Mouse (Mus musculus) neural tube, embryonic 15.5 days (tissue): ENCODE results near the gene Tlx2. TPM values are rescaled to one million over a fixed set of nuclear protein-coding genes. Genes with fewer than 3 reads are reported as not detected.

Source experiments
- ATAC-seq: fragments of 200-750 bp; cut with Nextera tagmentation; 2 replicates; pipeline ENCODE4 v1.8.0; 2017; ENCODE audit warnings: mild to moderate bottlenecking, moderate TSS enrichment, moderate library complexity; ENCODE audit not compliant: low FRiP score
- H3K27ac ChIP-seq: fragments of 300-500 bp; sonication (generic); replicated peaks from 2 replicates; pipeline ENCODE4 v1.5.1; 2015; ENCODE audit warnings: mild to moderate bottlenecking, inconsistent platforms
- H3K27me3 ChIP-seq: fragments of 300-500 bp; sonication (generic); replicated peaks from 2 replicates; pipeline ENCODE4 v1.6.1; 2015; ENCODE audit warnings: inconsistent platforms
- H3K36me3 ChIP-seq: fragments of 300-500 bp; sonication (generic); 2 replicates; pipeline ENCODE4 v1.6.1; 2015; ENCODE audit warnings: inconsistent platforms
- H3K4me1 ChIP-seq: fragments of 300-500 bp; sonication (generic); 2 replicates; pipeline ENCODE4 v1.6.1; 2015; ENCODE audit warnings: inconsistent platforms
- H3K4me2 ChIP-seq: fragments of 300-500 bp; sonication (generic); 2 replicates; pipeline ENCODE4 v1.6.1; 2015; ENCODE audit warnings: inconsistent platforms, mild to moderate bottlenecking, moderate library complexity
- H3K4me3 ChIP-seq: fragments of 300-500 bp; sonication (generic); replicated peaks from 2 replicates; pipeline ENCODE4 v1.5.1; 2015; ENCODE audit warnings: mild to moderate bottlenecking, inconsistent platforms
- H3K9ac ChIP-seq: fragments of 300-500 bp; sonication (generic); replicated peaks from 2 replicates; pipeline ENCODE4 v1.6.1; 2015; ENCODE audit warnings: mild to moderate bottlenecking, inconsistent platforms
- H3K9me3 ChIP-seq: fragments of 300-500 bp; sonication (generic); replicated peaks from 2 replicates; pipeline ENCODE4 v1.6.1; 2016; ENCODE audit warnings: inconsistent platforms
- WGBS: fragments of 180-500 bp; shearing (Covaris S2); methylation state at CpG from one replicate; pipeline ENCODE4 v1.1.7; 2015; ENCODE audit warnings: mixed read lengths; 5-methylcytosine and 5-hydroxymethylcytosine counted together
- polyA plus RNA-seq: library from polyadenylated mRNA; unstranded; fragments of >200 nt; fragmentation: Nextera tagmentation; extraction: Ambion mirVana; gene quantifications from 2 replicates; pipeline ENCODE4 v1.2.1, GENCODE M21; 2015

Tlx2 gene
- polyA plus RNA-seq, 1 experiment from 2014 or later = 2.6 TPM

DNA sequence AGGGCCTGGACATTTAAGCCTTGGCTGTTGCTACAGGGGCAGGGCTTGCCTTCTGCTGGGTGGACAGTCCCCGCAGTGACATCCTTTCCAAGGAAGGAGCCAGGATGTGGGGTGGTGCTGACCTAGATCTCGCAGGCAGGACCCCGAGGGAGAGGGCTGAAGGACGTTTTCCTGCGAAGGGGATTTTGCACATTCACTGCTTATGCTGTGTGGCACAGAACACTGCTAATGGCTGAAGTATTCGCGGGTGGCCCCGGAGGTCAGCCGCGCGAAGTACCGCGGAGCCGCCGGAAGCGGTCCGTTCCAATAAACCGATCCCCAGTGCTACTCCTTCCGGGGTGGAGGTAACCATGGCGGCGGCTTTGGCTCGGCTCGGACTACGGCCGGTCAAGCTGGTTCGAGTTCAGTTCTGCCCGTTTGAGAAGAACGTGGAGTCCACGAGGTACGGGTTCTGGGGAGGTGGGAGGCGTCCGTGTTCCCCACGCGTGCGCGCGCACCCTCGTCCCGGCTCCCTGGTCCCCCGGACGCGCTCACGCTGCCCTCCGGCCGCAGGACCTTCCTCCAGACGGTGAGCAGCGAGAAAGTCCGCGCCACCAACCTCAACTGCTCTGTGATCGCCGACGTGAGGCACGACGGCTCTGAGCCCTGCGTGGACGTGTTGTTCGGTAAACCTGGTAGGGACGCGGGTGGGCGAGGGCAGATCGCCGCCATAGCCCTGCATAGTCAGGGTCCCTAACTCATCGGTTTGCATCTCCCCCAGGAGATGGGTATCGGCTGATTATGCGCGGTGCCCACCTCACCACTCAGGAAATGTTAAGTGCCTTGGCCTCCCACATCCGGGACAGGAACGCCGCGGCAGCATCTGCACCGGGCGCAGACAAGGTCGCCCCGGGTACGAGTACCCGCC, 38.9 kb upstream of the Tlx2 start, which contains the start of gene Mrpl53:
Gene Mrpl53 (plus strand): TSS at position 279 of the 907 bp plus-strand sequence.
- peak within 1 kb of the TSS; percentile 85 for H3K4me2 ChIP-seq
- no peaks in the 10 kb centered on the region for H3K9me3 ChIP-seq
- peak within 1 kb of the TSS; percentile 86 for H3K27ac ChIP-seq
- peaks cover 26% of the 10 kb centered on the region for H3K4me1 ChIP-seq
- peaks cover 27% of the 10 kb centered on the region for H3K36me3 ChIP-seq
- H3K27me3 ChIP-seq = no peaks in the 10 kb centered on the region
- H3K4me3 ChIP-seq = peak within 1 kb of the TSS; percentile 72
- ATAC-seq = peak; percentile 91
- WGBS = under 1% methylated on average over 74 of the region's 76 CpGs
- H3K9ac ChIP-seq = peak within 1 kb of the TSS; percentile 81

DNA sequence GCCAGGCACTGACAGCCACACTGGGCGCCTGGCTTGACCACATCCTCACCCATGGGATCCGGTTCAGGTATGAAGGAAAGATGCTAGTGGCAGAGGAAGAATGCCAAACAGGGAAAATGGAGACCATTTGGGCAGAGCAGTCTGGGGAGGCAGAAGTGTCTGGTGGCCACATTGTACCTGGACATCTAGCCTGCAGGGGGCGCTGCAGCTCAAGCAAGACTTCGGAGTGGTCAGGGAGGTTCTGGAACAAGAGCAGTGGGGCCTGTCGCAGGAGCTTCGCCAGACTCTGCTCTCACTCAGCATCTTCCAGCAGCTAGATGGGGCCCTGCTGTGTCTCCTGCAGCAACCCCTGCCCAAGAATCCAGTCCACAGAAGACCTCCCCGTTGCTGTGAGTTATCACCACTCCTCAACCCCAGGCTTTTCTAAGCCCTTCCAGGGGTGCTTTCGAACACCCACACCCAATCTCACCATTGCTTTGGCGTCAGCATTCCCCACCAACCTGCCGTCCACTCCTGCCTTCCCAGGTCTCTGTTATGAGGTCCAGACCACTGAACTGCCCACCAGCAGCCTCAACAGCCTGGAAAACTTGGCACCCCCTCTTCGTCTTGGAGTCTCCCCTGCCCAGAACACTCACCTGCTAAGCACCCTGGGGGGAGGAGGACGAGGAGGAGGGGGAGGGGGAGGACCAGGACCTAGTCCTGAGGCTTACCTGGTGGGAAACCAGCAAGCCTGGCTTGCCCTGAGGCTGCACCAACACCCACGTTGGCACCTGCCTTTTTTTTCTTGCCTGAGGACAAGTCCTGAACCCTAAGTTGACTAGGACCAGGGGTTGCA, 37.7 kb upstream of the Tlx2 start:
- Histone ChIP-seq H3K27ac (peak overlapping the region; percentile 86), H3K4me1 (peaks cover 34% of the 10 kb centered on the region), H3K27me3 (no peaks in the 10 kb centered on the region), H3K9me3 (no peaks in the 10 kb centered on the region), H3K4me2 (peak overlapping the region; percentile 85), H3K36me3 (peaks cover 27% of the 10 kb centered on the region), H3K4me3 (peak overlapping the region; percentile 72; the same call in 1 of the 2 replicates), H3K9ac (peak overlapping the region; percentile 81)
- no peak for ATAC-seq
- 41% methylated on average over 13 of the region's 13 CpGs for WGBS

DNA sequence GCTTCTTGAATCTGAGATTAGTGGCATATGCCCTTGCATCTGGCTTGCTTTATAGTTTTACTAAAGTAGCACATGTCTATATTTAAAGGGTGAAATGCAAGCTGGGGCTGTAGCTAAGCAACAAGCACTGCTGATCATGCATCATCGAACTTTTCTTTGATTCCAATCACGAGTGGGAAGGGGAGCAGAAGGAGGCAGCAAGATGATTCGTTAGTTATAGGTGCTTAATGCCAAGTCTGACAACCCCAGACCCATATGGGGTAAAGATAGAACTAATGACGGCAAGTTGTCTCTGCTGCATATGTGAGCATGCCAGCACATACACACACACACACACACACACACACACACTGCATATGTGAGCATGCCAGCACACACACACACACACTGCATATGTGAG, 34.1 kb upstream of the Tlx2 start:
- WGBS = 62% methylated on average over 4 of the region's 4 CpGs
- Histone ChIP-seq H3K27me3 (no peaks in the 10 kb centered on the region), H3K4me1 (peaks cover 37% of the 10 kb centered on the region), H3K27ac (no peak overlapping the region), H3K36me3 (peaks cover 22% of the 10 kb centered on the region), H3K4me3 (no peak overlapping the region), H3K9me3 (no peaks in the 10 kb centered on the region), H3K9ac (no peak overlapping the region), H3K4me2 (no peak overlapping the region)
- no peak for ATAC-seq

DNA sequence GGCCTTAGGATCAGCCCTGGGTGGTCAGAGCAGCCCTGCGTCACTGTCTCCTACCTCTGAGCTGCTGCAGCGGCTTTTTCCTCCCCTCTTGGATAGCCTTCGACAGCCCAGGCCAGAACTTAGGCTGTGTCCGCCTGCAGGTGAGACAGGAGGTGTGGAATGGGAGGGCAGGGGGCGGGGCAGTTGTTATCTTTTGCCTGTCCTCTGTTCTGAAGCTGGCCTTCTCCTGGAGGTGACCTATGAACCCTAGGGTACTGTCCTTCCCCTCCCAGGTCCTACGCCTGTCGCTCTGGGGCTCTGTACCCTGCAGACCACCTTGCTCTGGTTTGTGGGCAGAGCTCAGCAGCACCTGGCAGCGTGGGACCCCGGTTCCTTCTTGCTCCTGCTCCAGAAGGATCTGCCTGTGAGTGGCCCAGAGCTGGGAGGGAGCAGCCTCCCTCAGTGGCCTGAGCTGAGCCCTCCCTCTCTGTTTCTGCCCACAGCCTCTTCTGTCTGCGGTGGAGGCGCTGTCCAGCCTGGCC, 33.1 kb upstream of the Tlx2 start:
- no peak for ATAC-seq
- 53% methylated on average over 11 of the region's 11 CpGs for WGBS

DNA sequence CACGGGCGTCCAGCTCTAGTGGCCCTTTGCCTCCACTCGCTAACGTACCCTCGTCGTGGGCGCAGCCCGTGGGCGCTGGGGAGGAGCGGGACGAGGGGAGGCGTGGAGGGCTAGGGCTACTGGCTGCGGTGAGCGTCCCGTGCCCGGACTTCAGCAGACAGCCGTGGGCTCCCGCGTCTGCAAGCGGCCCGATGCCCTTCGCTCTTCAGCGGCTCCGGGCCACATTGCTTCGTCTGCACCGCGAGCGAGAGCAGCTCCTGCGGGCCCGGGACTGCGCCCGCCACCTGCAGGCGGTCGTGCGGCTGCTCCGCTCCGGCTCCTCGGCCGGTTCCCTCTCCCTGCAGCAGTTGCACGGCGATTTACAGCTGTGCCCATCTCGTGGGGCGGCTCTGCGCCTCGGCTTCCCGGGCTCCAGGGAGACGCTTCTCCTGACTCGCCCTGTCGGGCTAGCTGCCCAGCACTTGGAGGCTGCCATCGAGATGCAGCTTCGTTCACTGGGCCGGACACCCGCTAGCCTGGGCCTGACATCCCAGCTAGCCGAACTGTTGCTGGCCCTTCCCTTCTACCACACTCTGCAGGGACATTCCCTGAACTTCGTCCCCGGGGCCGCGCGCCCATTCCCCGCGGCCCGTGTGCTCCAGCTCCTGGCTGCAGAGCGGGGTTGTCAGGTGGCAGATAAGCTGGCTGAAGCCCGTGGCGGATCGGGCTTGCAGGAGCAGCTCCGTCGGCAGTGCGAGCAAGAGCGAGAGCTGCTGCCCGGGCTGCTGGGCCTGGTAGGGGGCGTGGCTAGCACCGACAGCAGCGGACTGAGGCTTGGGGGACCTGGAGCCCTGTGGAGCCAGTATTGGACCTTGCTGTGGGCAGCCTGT, 31.8 kb upstream of the Tlx2 start:
- peak overlapping the region; percentile 77 for H3K9ac ChIP-seq
- peak; percentile 82 for ATAC-seq
- peak overlapping the region; percentile 87 for H3K27ac ChIP-seq
- no peaks in the 10 kb centered on the region for H3K9me3 ChIP-seq
- peaks cover 16% of the 10 kb centered on the region for H3K36me3 ChIP-seq
- H3K4me2 ChIP-seq = peak overlapping the region; percentile 90
- peak overlapping the region; percentile 69 for H3K4me3 ChIP-seq
- peaks cover 22% of the 10 kb centered on the region for H3K4me1 ChIP-seq
- no peaks in the 10 kb centered on the region for H3K27me3 ChIP-seq
- under 1% methylated on average over 74 of the region's 74 CpGs for WGBS

More for the DNA sequence above, 33.1 kb upstream of the Tlx2 start:
- H3K9ac ChIP-seq = peak overlapping the region; percentile 77
- H3K9me3 ChIP-seq = no peaks in the 10 kb centered on the region
- H3K27me3 ChIP-seq = no peaks in the 10 kb centered on the region
- H3K4me3 ChIP-seq = peak overlapping the region; percentile 69
- peak overlapping the region; percentile 90 for H3K4me2 ChIP-seq
- H3K36me3 ChIP-seq = peaks cover 22% of the 10 kb centered on the region
- H3K27ac ChIP-seq = no peak overlapping the region
- peaks cover 31% of the 10 kb centered on the region for H3K4me1 ChIP-seq

DNA sequence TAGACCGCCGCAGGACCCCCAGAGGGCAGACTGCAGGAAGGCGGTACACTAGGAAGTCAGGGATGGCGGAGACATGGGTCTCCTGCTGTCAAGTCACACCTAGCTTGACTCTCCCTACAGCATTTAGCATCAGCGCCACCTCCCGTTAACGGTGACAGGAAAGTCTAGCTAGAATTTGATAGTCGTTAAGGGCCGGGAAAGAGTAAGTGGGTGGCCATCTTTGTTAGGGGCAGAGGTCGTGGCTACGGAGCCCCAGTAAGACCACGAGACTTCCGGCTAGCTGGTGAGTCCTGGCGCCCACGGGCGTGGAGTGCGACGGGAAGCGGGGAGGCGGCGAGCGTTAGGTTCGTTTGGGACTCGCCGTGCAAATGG, 31.2 kb upstream of the Tlx2 start, which contains the start of the genes Ccdc142 and Gm42688:
Gene Ccdc142 (plus strand): TSS at position 286 of the 372 bp plus-strand sequence.
Gene Gm42688 (plus strand): TSS at position 302 of the 372 bp plus-strand sequence.
- under 1% methylated on average over 25 of the region's 25 CpGs for WGBS
- Histone ChIP-seq H3K27ac (peak within 1 kb of the TSS; percentile 87), H3K4me1 (peaks cover 22% of the 10 kb centered on the region), H3K4me3 (peak within 1 kb of the TSS; percentile 69), H3K9me3 (no peaks in the 10 kb centered on the region), H3K9ac (peak within 1 kb of the TSS; percentile 77), H3K36me3 (peaks cover 12% of the 10 kb centered on the region; the same call in 1 of the 2 replicates), H3K4me2 (peak within 1 kb of the TSS; percentile 90), H3K27me3 (no peaks in the 10 kb centered on the region)
- peak; percentile 92 for ATAC-seq

DNA sequence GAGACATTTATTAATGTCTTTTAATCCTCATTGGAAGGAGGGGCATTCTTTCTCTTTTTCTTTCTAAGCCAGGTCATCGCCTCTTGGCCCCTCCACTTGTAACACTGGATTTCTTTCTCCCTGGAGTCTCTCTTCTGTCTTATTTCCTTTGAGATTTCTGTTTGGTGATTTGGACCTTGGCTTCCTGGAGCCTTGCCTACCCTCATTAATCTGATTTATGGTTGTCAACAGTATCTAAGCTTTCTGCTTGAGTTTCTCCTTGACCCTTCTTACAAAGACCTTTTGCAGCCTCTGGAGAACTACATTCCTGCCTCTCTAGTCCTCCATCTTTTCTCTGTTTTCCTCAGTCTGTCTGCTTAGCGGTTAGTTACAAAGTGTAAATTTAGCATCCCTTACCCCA, 28.3 kb upstream of the Tlx2 start:
- no peak for ATAC-seq

GRCm38 (mm10) chr6:83095968-83096367, 25.9 kb upstream of the Tlx2 start:
- Histone ChIP-seq H3K9ac (no peak overlapping the region), H3K36me3 (no peaks in the 10 kb centered on the region), H3K27ac (no peak overlapping the region), H3K4me1 (0 out of 2 replicates have a peak, but pooled peaks cover 5% of the 10 kb centered on the region), H3K27me3 (peaks cover 12% of the 10 kb centered on the region), H3K4me2 (no peak overlapping the region), H3K4me3 (no peak overlapping the region), H3K9me3 (no peaks in the 10 kb centered on the region)
- 51% methylated on average over 6 of the region's 6 CpGs for WGBS
- ATAC-seq = no peak

More for the DNA sequence above, 28.3 kb upstream of the Tlx2 start:
- H3K9me3 ChIP-seq = no peaks in the 10 kb centered on the region
- H3K27ac ChIP-seq = no peak overlapping the region
- no peak overlapping the region for H3K4me2 ChIP-seq
- peaks cover 4% of the 10 kb centered on the region; the same call in 1 of the 2 replicates for H3K27me3 ChIP-seq
- no peak overlapping the region for H3K9ac ChIP-seq
- H3K4me1 ChIP-seq = peaks cover 20% of the 10 kb centered on the region
- no peak overlapping the region for H3K4me3 ChIP-seq
- H3K36me3 ChIP-seq = no peaks in the 10 kb centered on the region
- 83% methylated on average over 2 of the region's 2 CpGs for WGBS

DNA sequence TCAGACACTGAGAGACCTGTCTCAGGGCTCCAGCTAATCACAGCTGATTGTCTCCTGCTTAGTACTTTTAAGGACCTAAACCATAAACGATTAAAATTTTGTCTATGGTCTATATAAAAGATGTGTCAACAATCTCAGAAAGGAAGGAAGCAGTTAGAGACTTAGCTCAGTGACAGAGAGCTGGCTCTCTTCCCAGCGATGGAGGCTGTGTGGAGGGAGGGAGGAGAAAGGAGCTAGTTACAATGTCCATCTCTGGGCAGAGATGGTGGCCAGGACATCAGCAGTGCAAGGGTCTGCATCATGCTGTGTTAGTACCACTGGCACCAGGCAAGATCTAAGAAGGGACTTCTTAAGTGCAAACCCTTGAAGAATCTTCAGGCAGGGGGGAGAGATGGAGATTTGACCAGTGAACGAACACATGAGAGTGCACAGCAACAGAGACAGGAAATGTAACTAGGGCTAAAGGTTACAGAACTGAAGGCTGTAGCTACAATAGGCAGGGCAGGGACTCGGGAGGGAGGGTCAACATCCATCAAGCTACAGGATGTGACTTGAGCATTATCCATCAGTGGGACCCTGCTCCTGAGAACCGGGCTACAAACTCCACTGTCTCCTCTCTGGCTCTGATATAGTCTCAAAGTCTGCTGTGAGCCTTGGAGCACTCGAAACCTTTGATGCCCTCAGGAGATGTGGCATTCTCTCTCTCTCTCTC, 22.5 kb upstream of the Tlx2 start:
- Histone ChIP-seq H3K4me3 (no peak overlapping the region), H3K9ac (no peak overlapping the region), H3K36me3 (no peaks in the 10 kb centered on the region), H3K27ac (no peak overlapping the region), H3K4me1 (peaks cover 4% of the 10 kb centered on the region), H3K9me3 (no peaks in the 10 kb centered on the region), H3K4me2 (no peak overlapping the region), H3K27me3 (peaks cover 44% of the 10 kb centered on the region)
- 42% methylated on average over 6 of the region's 6 CpGs for WGBS
- ATAC-seq = no peak

DNA sequence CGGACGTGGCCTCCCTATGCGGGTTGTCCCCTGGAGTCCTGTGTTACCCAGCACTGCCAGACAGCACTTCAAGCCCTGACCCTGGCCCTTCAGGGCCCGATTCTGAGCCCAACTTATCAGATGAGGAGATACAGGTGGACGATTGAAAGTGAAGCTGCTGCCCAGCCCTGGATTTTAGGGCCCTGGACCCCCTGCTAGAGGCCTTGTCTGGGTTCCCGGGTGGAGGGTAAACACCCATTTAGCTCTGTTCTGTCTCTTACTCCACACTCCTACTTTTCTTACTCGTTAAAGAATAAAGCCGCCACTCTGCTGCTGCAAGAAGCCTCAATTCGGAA, 17.8 kb upstream of the Tlx2 start:
- ATAC-seq = no peak
- Histone ChIP-seq H3K9me3 (no peaks in the 10 kb centered on the region), H3K4me3 (peak overlapping the region; percentile 17; the same call in 1 of the 2 replicates), H3K9ac (no peak overlapping the region), H3K4me2 (peak overlapping the region; percentile 46), H3K36me3 (no peaks in the 10 kb centered on the region), H3K4me1 (peaks cover 16% of the 10 kb centered on the region), H3K27ac (no peak overlapping the region), H3K27me3 (peaks cover 85% of the 10 kb centered on the region)
- whole genome bisulfite sequencing = 9% methylated on average over 9 of the region's 9 CpGs
